Mouse (Mus musculus) gastrocnemius, postnatal 10 days (tissue): ENCODE data around the gene Col18a1. TPM values are rescaled to one million over a fixed set of nuclear protein-coding genes. Genes with fewer than 3 reads are reported as not detected.

Experiments
- DNase-seq: peaks from one replicate; pipeline ENCODE4 v3.0.0; 2021; ENCODE audit warnings: mixed read lengths
- total RNA-seq, 2 experiments: library from RNA; stranded (reverse); gene quantifications; 2 replicates each; pipeline ENCODE4 v1.2.3; 2021

The Col18a1 gene
- total RNA-seq, 2 experiments from 2014 or later: 34.6 to 45.0 TPM

- DNase-seq: no peak
Measured at GRCm38 (mm10) chr10:77011681-77012080, 154.7 kb downstream of the Col18a1 start.

DNA sequence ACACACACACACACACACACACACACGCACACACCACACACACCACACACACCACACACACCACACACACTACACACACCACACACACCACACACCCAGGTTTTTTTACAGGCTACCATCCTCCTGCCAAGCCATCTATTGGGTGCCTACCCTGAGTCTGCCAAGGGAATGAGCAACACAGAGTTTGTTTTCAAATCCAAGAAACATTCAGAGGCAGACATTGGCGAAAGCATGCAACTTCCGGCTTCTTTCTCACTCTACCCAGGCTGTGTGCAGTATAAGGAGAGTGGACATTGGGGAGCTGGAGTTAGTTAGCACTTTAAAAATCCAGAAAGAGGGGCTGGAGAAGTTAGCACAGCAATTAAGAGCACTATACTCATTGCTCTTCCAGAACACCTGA is 157.7 kb downstream of the Col18a1 start:
- DNase-seq: no peak

GRCm38 (mm10) chr10:77008109-77008561 is 158.2 kb downstream of the Col18a1 start:
- DNase-seq: no peak

GRCm38 (mm10) chr10:77007433-77008108 is 158.8 kb downstream of the Col18a1 start:
- no peak for DNase-seq

- no peak for DNase-seq
Measured at GRCm38 (mm10) chr10:77004936-77005335, 161.4 kb downstream of the Col18a1 start.

Other genes starting within 250 kb of the Col18a1 start
- gene Pcbp3, start 204.7 kb downstream of the Col18a1 start, total RNA-seq: 1 to 10 TPM; 4.6 to 8.0 TPM
- 1 to 10 TPM; 6.5 to 7.0 TPM for gene Slc19a1, start 134.3 kb downstream of the Col18a1 start, total RNA-seq
- gene Pofut2, start 92.7 kb upstream of the Col18a1 start, total RNA-seq: 10 to 100 TPM; 37.2 to 45.5 TPM